Comparison of ENCODE assay signal across 8 mouse cellular contexts in genomic region chr3:95760106-95760505, GRCm38 (mm10). TPM values are rescaled to one million over a fixed set of nuclear protein-coding genes. Genes with fewer than 3 reads are reported as not detected.
DNase-seq lines count a peak whose midpoint lies in the region; ATAC-seq and TF ChIP-seq lines count a peak whose summit lies in the region.

TSS of gene Tars2 (minus strand) at chr3:95760206.

- no peak within 1 kb of the TSS for H3K4me3 ChIP-seq in hindbrain, embryonic 16.5 days (ENCODE audit: low read length)
- H3K4me3 ChIP-seq in liver, postnatal 0 days (ENCODE audit: low read depth, low read length): no peak within 1 kb of the TSS

- no peak for DNase-seq in frontal cortex, adult 2 months (ENCODE audit: extremely low spot score in 1 of 2, low spot score in 1 of 2)
- DNase-seq in frontal cortex, postnatal 36 days (ENCODE audit: low spot score in 2 of 2): no peak
- DNase-seq in adrenal gland, adult 8-10 months: no peak
- DNase-seq in gastrocnemius, postnatal 10 days: no peak
- no peak for DNase-seq in liver, postnatal 0 days
- no peak for DNase-seq in spleen, postnatal 36 days (ENCODE audit: low spot score in 2 of 2)
- DNase-seq in ovary, postnatal 14 days (ENCODE audit: low spot score): no peak

- TF ChIP-seq CTCF in liver, postnatal 0 days (IDR thresholded peaks at IDR 0.05; ENCODE audit: low read depth): no peak

- peaks cover 16% of the 10 kb centered on the region for H3K36me3 ChIP-seq in hindbrain, embryonic 16.5 days (ENCODE audit: control insufficient read depth, insufficient read depth, low read length)
- peaks cover 16% of the 10 kb centered on the region for H3K36me3 ChIP-seq in liver, postnatal 0 days (replicated peaks; ENCODE audit: insufficient read depth, low read length)

- no peak for ATAC-seq in hindbrain, embryonic 16.5 days
- ATAC-seq in liver, postnatal 0 days: no peak

- H3K9me3 ChIP-seq in hindbrain, embryonic 16.5 days (ENCODE audit: control insufficient read depth, low read length): no peaks in the 10 kb centered on the region
- no peaks in the 10 kb centered on the region for H3K9me3 ChIP-seq in liver, postnatal 0 days (ENCODE audit: low read length)

- no peaks in the 10 kb centered on the region for H3K27me3 ChIP-seq in hindbrain, embryonic 16.5 days (replicated peaks; ENCODE audit: control insufficient read depth, insufficient read depth, low read length)
- H3K27me3 ChIP-seq in liver, postnatal 0 days (ENCODE audit: insufficient read depth, low read length): no peaks in the 10 kb centered on the region

- no peak within 1 kb of the TSS for H3K27ac ChIP-seq in hindbrain, embryonic 16.5 days (ENCODE audit: low read depth, low read length)
- H3K27ac ChIP-seq in liver, postnatal 0 days (ENCODE audit: low read depth): no peak within 1 kb of the TSS

- WGBS in hindbrain, embryonic 16.5 days: 85% methylated on average over 6 of the region's 6 CpGs
- WGBS in liver, postnatal 0 days (ENCODE audit: insufficient replicate concordance): 82% methylated on average over 6 of the region's 6 CpGs

- no peak for TF ChIP-seq EP300 in liver, postnatal 0 days (IDR thresholded peaks at IDR 0.05; ENCODE audit: low read depth)

- no peak within 1 kb of the TSS for H3K9ac ChIP-seq in hindbrain, embryonic 16.5 days (ENCODE audit: low read depth, low read length)
- no peak within 1 kb of the TSS for H3K9ac ChIP-seq in liver, postnatal 0 days (replicated peaks)

- H3K4me1 ChIP-seq in hindbrain, embryonic 16.5 days (ENCODE audit: control insufficient read depth, insufficient read depth, low read depth, low read length): peaks cover 2% of the 10 kb centered on the region; the same call in 1 of the 2 replicates
- H3K4me1 ChIP-seq in liver, postnatal 0 days (ENCODE audit: insufficient read depth): no peaks in the 10 kb centered on the region

- no peak within 1 kb of the TSS for H3K4me2 ChIP-seq in hindbrain, embryonic 16.5 days (ENCODE audit: low read length)
- H3K4me2 ChIP-seq in liver, postnatal 0 days (ENCODE audit: low read depth, low read length): no peak within 1 kb of the TSS

RNA-seq across cellular contexts. Expression of gene Tars2, which starts in this region (rescaled TPM):
- 37.5 and 38.4 TPM in 2 replicates for polyA plus RNA-seq in frontal cortex, adult 2 months (2012; rRNA removed)
- 10 to 100 TPM; 62.2 to 74.5 (median 65.2) TPM for total RNA-seq in adrenal gland, adult 8-10 months (2022)
- 10 to 100 TPM; 27.7 to 29.4 TPM for total RNA-seq in gastrocnemius, postnatal 10 days (2021)
- 50.1 and 50.8 TPM in 2 replicates for polyA plus RNA-seq in hindbrain, embryonic 16.5 days (2015; fragmentation: Nextera tagmentation; extraction: Ambion mirVana)
- 16.4 and 21.0 TPM in 2 replicates for polyA plus RNA-seq in liver, postnatal 0 days (2015; fragmentation: Nextera tagmentation; extraction: Ambion mirVana)
